Mouse (Mus musculus) thymus, postnatal 0 days (tissue): Measurements from ENCODE around the gene Brd4. TPM values are rescaled to one million over a fixed set of nuclear protein-coding genes. Genes with fewer than 3 reads are reported as not detected.

ENCODE experiments used
- DNase-seq: peaks from one replicate; pipeline ENCODE4 v3.0.0-alpha.2; 2015; ENCODE audit warnings: low spot score
- polyA plus RNA-seq: library from polyadenylated mRNA; unstranded; fragments of >200 nt; fragmentation: Nextera tagmentation; extraction: Ambion mirVana; gene quantifications from 2 replicates; pipeline ENCODE4 v1.2.1, GENCODE M21; 2015

Gene Brd4
- 53.3 and 60.7 TPM in 2 replicates for polyA plus RNA-seq

DNA sequence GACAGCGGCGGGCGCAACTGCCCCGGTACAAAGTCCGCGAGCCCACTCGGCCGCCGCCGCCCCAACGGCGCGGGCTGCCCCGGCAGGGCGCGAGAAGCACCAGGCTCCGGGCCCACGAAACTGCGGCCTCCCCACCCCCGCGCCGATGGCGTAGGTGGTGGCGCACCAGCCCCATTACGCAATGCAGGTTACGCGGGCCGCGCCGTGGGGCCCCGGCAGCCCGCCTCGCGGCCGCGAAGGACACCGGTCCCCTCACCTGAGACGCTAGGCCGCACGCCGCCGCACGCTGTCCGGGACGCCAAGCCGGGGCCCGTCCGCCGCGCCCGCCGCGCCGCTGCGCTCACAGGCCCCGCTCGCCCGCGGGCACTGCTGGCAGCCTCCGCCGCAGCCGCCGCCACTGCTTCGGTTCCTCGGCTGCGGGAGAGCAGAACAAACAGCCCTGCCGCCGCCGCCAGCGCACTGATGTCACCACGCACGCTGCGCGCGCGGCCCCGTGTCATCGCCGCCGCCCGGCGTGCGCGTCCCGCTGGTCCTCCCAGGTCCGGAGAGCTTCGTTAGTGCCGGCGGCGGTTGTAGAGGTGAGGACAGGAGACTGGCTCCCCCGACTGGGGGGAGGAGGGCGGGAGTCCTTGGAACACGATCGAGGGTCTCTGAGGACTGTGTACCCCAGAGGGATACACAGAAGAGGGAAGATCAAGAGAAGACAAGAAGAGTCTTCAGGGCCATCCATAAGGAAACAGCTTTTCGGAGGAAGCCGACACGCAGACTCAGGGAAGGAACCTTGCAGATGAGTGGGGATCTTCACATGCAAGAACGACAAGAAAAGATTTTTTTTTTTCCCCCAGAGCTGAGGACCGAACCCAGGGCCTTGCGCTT lies at the start of gene Brd4:
Brd4 (minus strand) TSS at position 461 of the 876 bp plus-strand sequence.
- peak; percentile 91 for DNase-seq

DNA sequence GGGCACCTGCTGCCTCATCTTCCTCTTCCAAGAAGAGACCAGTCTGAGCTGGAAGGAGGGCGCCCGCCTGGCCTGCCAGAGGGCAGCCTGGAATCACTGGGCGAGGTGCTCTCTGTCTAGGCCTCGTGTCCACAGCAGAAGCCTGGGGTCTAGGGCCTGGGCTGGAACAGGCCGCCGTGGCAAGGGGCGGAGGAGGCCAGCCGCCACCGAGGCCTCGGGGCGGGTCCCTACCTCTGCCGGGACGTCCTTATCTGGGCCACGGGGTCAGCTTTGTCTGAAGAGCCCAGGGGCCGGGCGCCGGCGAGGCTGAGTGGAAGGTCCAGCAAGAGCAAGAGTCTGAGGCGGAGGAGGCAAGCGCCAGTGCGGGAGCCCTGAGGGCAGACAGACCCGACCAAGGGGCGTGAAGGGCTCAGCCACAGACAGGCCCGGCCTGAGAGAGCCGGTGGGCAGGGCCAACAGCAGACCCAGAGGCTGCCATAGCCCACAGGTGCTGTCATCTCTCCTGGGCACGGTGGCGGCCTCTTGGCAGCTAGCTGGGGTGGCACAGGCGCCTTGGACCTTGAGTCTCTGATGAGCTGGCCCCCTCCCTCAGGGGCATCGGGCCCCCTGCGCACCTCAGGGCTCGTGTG lies 49.3 kb upstream of the Brd4 start:
- DNase-seq: no peak

DNA sequence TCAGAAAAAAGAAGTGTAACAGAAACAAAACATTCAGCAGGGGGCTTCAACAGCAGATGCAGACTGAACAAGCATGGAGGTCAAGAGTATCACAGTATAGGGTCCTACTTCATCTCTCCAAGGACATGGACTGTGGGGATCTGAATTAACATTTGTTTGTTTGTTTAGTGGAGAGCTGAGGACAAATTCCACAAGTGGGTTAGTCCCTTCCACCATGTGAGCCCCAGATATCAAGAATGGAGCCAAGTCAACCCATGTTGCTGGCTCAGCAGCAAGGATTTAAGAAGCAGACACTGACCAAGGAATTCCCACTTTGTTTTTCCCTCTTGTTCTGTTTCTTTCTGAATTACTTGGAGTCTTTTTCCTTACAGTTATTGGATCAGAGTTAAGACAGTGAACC lies 43.0 kb upstream of the Brd4 start:
- no peak for DNase-seq

DNA sequence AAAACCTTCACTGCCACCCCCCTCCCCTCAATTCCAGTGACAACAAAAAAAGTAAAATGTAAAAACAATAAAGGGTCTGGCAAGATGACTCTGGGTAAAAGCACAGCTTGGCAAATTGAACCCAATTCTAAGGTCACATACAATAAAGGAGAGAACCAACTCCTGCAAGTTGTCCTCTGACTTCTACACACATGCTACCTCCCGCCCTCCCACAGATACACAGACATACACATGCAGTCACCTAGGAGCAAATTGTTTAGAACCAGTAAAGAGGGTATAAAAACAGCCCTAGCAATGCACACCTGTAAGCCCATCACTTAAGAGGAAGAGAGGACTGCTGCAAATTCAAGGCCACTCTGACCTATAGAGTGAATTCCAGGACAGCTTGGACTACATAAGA lies 38.3 kb upstream of the Brd4 start:
- DNase-seq: no peak

DNA sequence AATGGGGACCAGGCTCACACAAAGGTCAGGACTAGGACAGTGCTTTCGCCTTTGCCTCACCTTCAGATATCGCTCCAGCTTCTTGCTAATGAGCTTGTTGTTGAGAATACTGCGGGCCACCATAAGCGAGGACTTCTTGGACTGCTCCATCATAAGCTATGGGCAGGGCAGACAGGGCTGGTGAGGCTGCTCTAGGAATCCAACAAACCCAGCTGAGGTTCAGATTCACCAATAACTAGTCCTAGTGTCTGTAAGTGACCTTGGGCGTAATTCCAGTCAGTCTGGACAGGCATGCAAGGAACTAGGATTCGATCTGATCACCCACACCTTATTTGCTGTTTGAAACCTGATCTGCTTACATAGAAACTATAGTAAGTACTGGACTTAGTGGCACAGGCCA lies 37.3 kb upstream of the Brd4 start:
- DNase-seq: no peak

DNA sequence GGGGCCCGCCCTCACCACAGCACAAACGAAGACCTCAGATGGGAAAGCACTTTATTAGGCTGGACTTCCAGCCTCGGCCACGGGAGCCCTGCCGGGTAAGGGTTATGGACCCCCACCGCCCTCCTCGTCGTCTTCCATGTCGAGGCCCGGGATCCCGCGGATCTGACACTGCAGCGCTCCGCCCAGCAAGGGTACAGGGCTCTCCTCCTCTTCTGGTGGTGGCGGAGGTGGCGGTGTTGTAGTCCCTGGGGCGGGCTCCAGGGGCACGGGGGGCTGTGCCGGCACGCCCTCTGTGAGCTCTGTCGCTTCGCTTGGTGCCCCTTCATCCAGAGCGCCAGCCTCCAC lies 36.8 kb upstream of the Brd4 start:
- peak; percentile 89 for DNase-seq

DNA sequence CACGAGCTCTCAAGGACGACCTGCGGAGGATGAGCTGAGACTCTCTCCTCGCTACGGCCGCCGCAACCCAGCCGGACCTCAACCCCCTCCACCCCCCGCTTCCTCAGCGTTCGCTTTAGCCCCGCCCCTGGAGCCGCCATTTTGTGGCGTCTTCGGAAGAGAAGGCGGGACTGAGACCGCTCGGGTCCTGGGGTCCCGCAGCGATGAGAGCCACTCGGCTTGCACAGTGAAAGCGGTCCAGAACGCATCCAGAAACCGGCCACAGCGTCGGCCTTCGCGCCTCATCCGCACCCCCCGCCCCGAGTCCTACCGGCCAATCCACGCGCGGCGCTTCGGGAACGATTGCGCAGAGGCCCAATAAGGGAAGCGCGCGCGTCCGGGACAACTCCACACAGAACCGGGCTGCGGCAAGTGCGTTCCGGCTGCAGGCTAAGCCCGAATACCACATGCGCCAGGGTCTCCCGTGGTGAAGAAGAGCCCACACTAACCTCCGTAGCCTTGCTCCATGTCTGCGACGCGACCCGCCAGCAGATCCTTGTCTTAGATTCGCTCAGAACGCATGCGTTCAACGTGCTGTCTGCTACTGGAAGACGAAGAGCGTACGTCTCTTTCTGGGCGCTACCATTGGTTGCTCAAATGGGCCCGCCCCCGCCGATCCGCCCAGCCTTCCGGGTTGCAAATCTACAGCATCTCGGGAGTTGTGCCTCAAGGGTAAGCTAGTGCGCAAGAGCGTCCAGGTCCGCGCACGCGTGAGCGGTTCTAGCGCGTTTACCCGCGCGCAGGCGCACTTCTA lies 36.3 kb upstream of the Brd4 start, which contains the start of gene Akap8:
Akap8 (minus strand) TSS at position 642 of the 793 bp plus-strand sequence.
- DNase-seq: peak; percentile 98

DNA sequence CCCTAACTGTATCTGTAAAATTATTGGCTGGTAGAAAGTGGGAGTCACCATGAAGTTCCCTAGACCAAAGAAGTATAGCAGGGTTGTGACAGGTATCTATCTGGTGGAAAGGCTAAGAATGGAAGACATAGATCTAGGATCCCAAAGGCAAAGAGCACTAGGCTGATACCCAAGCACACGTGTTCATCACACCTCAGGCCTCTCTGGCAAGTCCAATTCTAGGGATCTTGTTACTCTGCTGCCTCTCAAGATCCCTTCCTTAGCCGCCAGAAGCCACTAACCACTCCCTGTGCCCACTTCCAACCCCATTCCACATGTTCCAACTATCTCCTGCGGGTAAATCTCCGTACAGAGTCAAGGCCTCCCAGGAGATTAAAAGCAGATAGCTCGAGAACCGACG lies 35.4 kb upstream of the Brd4 start:
- DNase-seq: no peak

DNA sequence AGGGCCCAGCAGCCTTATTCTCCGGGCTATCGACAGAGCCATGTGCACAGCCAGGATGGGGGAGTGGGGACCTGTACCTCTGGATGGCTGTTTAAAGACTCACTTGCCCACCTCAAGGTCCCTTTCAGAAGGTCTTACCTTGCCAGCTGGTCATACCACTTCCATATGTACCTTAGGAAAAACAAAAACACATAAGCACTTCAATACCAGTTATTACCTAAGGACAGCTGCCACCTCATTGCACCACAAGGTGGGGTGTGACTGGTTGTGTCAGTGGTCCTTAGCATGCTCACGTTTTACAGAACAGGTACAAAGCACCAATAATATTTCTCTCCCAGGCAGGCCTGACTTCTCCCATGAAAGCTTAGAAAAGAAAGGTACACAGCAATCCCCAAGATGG lies 33.2 kb upstream of the Brd4 start:
- DNase-seq: no peak

DNA sequence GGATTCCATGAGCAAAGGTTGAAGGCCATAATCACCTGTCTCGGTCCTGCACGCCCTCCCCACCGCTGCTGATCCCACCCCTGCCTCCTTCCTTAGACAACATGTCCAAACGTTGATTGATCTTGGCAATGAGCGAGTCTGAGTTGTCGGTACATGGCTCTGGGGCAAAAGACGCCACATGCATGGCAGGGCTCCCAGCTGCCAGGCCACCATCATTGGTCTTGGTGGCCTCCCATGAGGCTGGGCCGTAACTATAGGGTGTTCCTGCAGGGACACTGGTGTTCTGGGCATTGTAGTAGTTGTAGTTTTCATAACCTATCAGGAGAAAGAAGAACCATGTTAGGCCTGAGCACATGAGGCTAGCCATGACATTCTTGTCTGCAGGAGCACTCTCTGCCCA lies 32.5 kb upstream of the Brd4 start:
- no peak for DNase-seq

DNA sequence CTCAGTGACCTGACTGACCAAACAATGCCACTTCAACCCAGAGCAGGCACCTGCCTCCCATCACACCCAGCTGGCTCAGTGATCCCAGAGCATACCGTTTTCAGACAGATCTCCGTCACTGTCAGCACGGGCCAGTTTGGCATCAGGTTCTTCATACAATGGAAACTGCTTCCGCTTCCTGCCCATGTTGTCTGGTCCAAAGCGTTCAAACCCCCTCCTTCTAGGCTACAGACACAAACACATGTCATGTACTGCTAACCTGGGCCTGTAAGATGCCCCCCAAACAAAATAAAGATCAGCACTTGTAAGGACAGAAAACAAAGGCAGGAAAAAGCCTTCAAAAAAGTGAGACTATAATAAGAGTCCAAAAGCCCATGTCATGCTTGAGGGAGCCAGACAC lies 31.0 kb upstream of the Brd4 start:
- no peak for DNase-seq

DNA sequence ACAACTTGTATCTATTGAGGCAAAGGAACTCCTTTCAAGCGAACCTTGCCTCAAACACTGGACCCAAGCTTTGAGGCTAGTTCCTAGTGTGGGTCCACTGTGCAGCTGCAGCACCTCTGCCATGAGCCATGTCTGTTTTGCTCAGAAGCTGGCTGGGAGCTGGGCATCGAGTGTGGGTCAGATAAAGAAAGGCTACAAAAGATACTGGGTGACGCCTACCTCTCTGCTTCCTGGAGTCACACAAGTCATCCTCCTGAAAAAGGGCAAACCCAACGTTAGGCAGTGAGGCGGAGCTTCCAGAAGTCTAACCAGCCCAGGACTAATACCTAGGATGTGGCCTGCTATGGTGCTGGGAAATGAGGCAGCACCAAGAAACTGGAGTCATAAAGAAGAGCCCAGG lies 29.4 kb upstream of the Brd4 start:
- DNase-seq: no peak

DNA sequence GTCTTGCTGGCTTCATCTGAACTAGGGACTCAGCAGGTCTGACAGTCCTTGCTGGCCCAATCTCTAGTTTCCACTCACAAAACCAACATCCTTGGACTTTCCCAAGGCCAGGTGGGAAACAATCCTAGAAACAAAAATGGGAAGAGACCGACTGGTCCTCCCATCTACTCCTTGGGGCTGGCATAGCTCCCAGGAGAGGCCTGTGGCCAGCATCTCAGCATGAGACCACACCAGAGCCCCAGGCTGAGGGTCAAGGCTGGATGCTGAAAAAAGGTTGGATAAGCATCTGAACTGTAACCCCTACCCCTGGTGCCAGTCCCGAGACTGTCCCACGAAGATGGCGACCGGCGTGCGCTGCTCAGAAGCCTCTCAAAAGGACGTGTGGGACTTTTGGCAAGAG lies 28.3 kb upstream of the Brd4 start:
- no peak for DNase-seq

DNA sequence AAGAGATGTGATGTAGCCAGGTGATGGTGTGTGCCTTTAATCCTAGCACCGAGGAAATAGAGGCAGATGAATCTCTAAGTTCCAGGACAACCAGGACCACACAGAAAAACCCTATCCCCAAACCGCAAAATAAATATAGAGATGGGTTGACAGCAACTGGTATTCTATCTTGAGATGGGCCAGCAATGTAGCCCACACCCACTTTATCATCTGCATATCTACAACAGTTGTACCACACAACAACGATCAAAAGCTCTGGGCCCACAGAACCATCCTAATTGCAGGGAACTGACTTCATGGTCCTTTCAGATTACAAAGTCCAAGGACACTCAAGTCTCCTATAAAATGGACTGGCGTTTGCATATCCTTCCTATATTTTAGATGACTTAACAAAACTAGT lies 23.4 kb upstream of the Brd4 start:
- no peak for DNase-seq

DNA sequence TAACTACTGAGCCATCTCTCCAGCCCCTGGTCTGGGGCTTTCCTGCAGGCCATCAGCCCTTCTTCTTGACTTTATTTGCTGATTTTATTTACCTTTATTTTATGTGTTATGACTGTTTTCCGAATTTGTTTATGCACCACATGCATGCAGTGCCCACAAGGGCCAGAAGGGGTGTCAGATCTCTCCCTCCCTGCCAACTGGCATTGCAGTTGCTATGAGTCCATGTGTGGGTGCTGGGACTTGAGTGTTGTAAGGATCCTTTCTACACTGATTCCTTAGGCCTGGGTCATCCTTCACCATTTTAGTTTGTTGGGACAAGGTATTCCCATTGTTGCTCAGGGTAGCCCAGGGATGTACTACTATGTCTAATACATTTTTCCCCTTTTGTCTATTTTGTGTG lies 13.6 kb upstream of the Brd4 start:
- DNase-seq: no peak

DNA sequence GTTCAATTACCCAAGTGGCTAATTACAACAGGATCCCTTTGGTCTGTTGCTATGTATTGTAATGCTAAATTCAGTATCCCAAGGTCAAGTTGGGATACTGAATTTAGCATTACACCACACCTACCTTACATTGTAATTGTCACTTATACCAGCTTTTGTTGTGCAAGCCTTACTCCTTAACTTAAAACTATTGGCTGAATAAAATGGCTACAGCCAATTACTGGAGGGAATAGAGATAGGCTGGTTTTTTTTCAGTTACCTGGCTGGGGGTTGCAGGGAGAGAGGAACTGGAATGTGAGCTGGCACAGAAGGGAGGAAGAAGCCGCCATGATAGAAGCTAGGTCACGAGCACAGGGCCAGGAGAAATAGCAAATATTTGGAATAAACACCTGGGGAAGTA lies 11.4 kb upstream of the Brd4 start:
- no peak for DNase-seq

DNA sequence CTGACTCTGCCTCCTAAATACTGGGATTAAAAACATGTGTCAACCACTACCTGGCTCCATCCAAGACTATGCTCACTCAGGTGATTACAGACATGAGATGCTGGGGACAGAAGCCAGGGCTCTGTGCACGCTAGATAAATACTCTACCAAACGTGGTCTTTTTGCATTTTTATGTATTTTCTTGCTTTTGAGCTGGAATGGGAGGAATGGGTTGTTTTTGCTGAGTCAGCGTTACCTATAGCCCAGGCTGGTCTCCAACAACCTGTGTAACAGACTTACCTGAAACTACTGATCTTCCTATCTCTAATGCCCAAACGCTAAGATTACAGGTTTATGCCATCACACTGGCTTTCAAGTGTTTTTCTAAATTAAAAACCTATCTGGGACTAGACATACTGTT lies 10.6 kb upstream of the Brd4 start:
- no peak for DNase-seq

DNA sequence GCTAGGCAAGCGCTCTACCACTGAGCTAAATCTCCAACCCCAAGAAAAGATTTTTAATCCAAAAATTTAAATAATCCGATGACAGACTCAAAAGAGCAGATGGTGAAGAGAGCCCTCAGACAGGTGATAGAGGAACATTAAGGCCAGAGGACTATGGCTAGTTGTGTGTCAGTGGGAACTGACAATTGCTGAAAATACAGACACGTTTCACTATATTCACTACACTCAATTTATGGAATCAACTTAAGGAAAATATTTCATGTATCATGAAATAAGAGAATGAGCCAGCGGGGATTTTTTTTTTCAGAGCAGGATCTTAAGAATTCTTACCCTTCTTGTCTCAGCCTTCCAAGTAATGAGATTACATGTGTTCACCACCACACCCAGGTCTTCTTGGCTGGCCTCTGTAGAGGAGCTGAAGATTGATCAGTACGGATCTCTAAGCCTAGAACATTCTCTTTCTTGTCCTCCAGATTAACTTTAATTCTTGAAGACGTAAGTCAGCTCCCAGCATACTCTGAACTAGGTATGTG lies 682 bp upstream of the Brd4 start:
- no peak for DNase-seq

DNA sequence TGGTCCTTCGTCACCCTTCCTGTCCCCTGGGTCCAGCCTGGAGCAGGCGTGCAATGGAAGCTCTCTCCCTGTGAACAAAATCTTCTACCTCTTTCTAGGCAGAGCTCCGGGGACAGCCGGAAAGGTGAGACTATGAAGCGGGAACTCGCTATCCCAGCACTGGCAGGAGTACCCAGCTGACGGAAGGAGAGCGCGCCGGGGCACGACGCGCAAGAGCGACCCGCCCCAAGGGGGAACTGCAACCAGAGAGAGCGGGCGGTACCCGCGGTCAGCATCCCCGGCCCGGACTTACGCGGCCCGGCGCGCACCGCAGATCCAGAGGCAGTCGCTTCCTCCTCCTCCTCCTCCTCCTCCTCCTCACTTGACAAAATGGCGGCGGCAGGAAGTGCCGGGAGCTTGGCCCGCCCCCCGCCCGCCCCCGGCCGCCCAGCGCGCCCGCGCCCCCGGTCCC lies 726 bp downstream of the Brd4 start:
- peak; percentile 73 for DNase-seq

DNA sequence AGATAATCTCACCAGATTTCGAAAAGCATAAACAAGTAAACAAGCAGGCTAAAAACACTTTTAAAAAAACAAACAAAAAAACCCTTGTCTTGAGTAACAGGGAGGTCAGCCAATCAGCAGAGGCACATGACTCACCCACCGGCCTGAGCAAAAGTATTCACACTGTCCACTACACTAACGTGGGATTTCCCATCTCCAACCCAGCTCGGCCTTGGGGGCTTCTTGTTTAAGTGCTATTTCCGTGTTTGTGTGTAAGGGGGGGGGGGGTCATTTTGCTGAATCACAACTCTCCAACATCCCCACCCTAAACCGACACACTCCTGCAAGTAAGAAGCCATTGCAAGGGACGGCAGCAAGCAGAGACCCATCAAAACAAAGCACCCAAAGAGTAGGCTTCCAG lies 1.2 kb downstream of the Brd4 start:
- no peak for DNase-seq

DNA sequence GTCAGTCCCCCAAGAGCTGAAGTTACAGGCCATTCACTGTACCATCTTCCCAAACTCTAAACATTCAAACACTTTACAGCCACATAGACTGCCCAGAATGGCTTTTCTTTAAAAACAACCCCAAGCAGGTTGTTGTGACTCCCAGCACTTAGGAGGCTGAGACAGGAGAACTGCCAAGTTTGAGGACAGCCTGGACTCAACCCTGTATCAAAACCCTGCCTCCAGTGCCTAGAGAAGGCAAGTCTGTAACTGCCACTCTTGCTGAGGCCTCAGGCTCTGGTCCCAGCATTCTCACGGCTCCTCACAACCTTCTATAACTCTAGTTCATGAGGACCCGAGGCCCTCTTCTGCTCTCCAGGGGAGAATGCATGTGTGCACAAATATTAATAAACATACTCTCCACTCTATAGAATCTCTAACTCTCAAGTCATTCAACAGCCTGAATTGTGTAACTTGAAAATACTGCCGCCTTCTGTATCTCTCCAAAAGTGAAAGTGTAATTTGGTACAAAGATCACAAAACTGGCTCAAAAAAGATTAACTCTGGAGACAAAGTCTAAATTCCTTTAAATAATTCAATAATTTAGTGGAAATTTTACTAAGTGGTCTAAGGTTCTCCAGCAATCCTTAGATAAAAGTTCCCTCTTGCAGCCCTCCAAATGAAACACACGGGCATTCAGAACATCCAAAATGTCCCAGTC lies 2.8 kb downstream of the Brd4 start:
- no peak for DNase-seq
